Mouse (Mus musculus): Measurements from ENCODE around the gene Matn3. TPM values are rescaled to one million over a fixed set of nuclear protein-coding genes. Genes with fewer than 3 reads are reported as not detected.

Matn3 gene
- total and polyA plus RNA-seq, 2 experiments, result not detected

GRCm38 (mm10) chr12:8902479-8902878 lies 45.2 kb upstream of the Matn3 start:
- Histone ChIP-seq H3K79me2 (ENCODE audit: control insufficient read depth, insufficient read depth, low read length) (no peaks in the 10 kb centered on the region), H3K4me3 (ENCODE audit: insufficient read depth, low read depth, low read length) (no peak overlapping the region), H3K9ac (ENCODE audit: low read depth, low read length) (no peak overlapping the region), H3K36me3 (ENCODE audit: control insufficient read depth, insufficient read depth, low read length) (no peaks in the 10 kb centered on the region), H3K27me3 (ENCODE audit: control insufficient read depth, insufficient read depth, low read length) (no peaks in the 10 kb centered on the region), H3K27ac (replicated peaks; ENCODE audit: insufficient read depth, low read depth, low read length) (no peak overlapping the region), H3K4me1 (ENCODE audit: control insufficient read depth, insufficient read depth, low read length) (peaks cover 2% of the 10 kb centered on the region; the same call in 1 of the 2 replicates)
- WGBS, result 43% methylated on average over 3 of the region's 3 CpGs
- no peak for DNase-seq (ENCODE audit: extremely low read depth, low read depth, low spot score)
- TF ChIP-seq CTCF (IDR thresholded peaks at IDR 0.05; ENCODE audit: low read depth, low read length) (no peak), POLR2A (IDR thresholded peaks at IDR 0.05; ENCODE audit: extremely low read depth, insufficient read depth, low read length) (no peak)

GRCm38 (mm10) chr12:8912860-8913685 lies 34.7 kb upstream of the Matn3 start:
- no peaks in the 10 kb centered on the region for H3K4me1 ChIP-seq (ENCODE audit: control insufficient read depth, insufficient read depth, low read length)
- no peak overlapping the region for H3K4me3 ChIP-seq (ENCODE audit: insufficient read depth, low read depth, low read length)
- WGBS, result 41% methylated on average over 16 of the region's 16 CpGs
- no peaks in the 10 kb centered on the region for H3K36me3 ChIP-seq (ENCODE audit: control insufficient read depth, insufficient read depth, low read length)
- H3K27me3 ChIP-seq (ENCODE audit: control insufficient read depth, insufficient read depth, low read length), result no peaks in the 10 kb centered on the region
- no peak overlapping the region for H3K9ac ChIP-seq (ENCODE audit: low read depth, low read length)
- TF ChIP-seq CTCF (IDR thresholded peaks at IDR 0.05; ENCODE audit: low read depth, low read length) (no peak), POLR2A (IDR thresholded peaks at IDR 0.05; ENCODE audit: extremely low read depth, insufficient read depth, low read length) (no peak)
- H3K79me2 ChIP-seq (ENCODE audit: control insufficient read depth, insufficient read depth, low read length), result no peaks in the 10 kb centered on the region
- 0 out of 2 replicates have a peak overlapping the region, but pooled peaks have one; percentile 4 for H3K27ac ChIP-seq (replicated peaks; ENCODE audit: insufficient read depth, low read depth, low read length)
- DNase-seq (ENCODE audit: extremely low read depth, low read depth, low spot score), result no peak

GRCm38 (mm10) chr12:8913701-8914340 lies 33.9 kb upstream of the Matn3 start:
- no peak overlapping the region for H3K9ac ChIP-seq (ENCODE audit: low read depth, low read length)
- TF ChIP-seq POLR2A (IDR thresholded peaks at IDR 0.05; ENCODE audit: extremely low read depth, insufficient read depth, low read length) (no peak), CTCF (IDR thresholded peaks at IDR 0.05; ENCODE audit: low read depth, low read length) (no peak)
- H3K4me3 ChIP-seq (ENCODE audit: insufficient read depth, low read depth, low read length), result no peak overlapping the region
- H3K27me3 ChIP-seq (ENCODE audit: control insufficient read depth, insufficient read depth, low read length), result no peaks in the 10 kb centered on the region
- H3K79me2 ChIP-seq (ENCODE audit: control insufficient read depth, insufficient read depth, low read length), result no peaks in the 10 kb centered on the region
- H3K4me1 ChIP-seq (ENCODE audit: control insufficient read depth, insufficient read depth, low read length), result no peaks in the 10 kb centered on the region
- 89% methylated on average over 9 of the region's 9 CpGs for WGBS
- no peaks in the 10 kb centered on the region for H3K36me3 ChIP-seq (ENCODE audit: control insufficient read depth, insufficient read depth, low read length)
- no peak for DNase-seq (ENCODE audit: extremely low read depth, low read depth, low spot score)
- 0 out of 2 replicates have a peak overlapping the region, but pooled peaks have one; percentile 4 for H3K27ac ChIP-seq (replicated peaks; ENCODE audit: insufficient read depth, low read depth, low read length)

GRCm38 (mm10) chr12:8916378-8916777 lies 31.4 kb upstream of the Matn3 start:
- Histone ChIP-seq H3K27me3 (ENCODE audit: control insufficient read depth, insufficient read depth, low read length) (no peaks in the 10 kb centered on the region), H3K79me2 (ENCODE audit: control insufficient read depth, insufficient read depth, low read length) (no peaks in the 10 kb centered on the region), H3K4me3 (ENCODE audit: insufficient read depth, low read depth, low read length) (no peak overlapping the region), H3K27ac (replicated peaks; ENCODE audit: insufficient read depth, low read depth, low read length) (no peak overlapping the region), H3K9ac (ENCODE audit: low read depth, low read length) (no peak overlapping the region), H3K36me3 (ENCODE audit: control insufficient read depth, insufficient read depth, low read length) (no peaks in the 10 kb centered on the region), H3K4me1 (ENCODE audit: control insufficient read depth, insufficient read depth, low read length) (0 out of 2 replicates have a peak, but pooled peaks cover 1% of the 10 kb centered on the region)
- TF ChIP-seq CTCF (IDR thresholded peaks at IDR 0.05; ENCODE audit: low read depth, low read length) (no peak), POLR2A (IDR thresholded peaks at IDR 0.05; ENCODE audit: extremely low read depth, insufficient read depth, low read length) (no peak)
- 76% methylated on average over 5 of the region's 5 CpGs for WGBS
- no peak for DNase-seq (ENCODE audit: extremely low read depth, low read depth, low spot score)

GRCm38 (mm10) chr12:8919231-8919630 lies 28.5 kb upstream of the Matn3 start:
- no peak overlapping the region for H3K9ac ChIP-seq (ENCODE audit: low read depth, low read length)
- H3K4me1 ChIP-seq (ENCODE audit: control insufficient read depth, insufficient read depth, low read length), result peaks cover 10% of the 10 kb centered on the region
- H3K79me2 ChIP-seq (ENCODE audit: control insufficient read depth, insufficient read depth, low read length), result peaks cover 8% of the 10 kb centered on the region; the same call in 1 of the 2 replicates
- no peaks in the 10 kb centered on the region for H3K27me3 ChIP-seq (ENCODE audit: control insufficient read depth, insufficient read depth, low read length)
- no peak overlapping the region for H3K27ac ChIP-seq (replicated peaks; ENCODE audit: insufficient read depth, low read depth, low read length)
- WGBS, result 97% methylated on average over 3 of the region's 3 CpGs
- no peaks in the 10 kb centered on the region for H3K36me3 ChIP-seq (ENCODE audit: control insufficient read depth, insufficient read depth, low read length)
- DNase-seq (ENCODE audit: extremely low read depth, low read depth, low spot score), result no peak
- TF ChIP-seq CTCF (IDR thresholded peaks at IDR 0.05; ENCODE audit: low read depth, low read length), result no peak
- TF ChIP-seq POLR2A (IDR thresholded peaks at IDR 0.05; ENCODE audit: extremely low read depth, insufficient read depth, low read length), result no peak
- H3K4me3 ChIP-seq (ENCODE audit: insufficient read depth, low read depth, low read length), result no peak overlapping the region

Data from liver, adult 2 months (tissue).